ENCODE assay signal across 9 mouse cellular contexts in the genomic region with DNA sequence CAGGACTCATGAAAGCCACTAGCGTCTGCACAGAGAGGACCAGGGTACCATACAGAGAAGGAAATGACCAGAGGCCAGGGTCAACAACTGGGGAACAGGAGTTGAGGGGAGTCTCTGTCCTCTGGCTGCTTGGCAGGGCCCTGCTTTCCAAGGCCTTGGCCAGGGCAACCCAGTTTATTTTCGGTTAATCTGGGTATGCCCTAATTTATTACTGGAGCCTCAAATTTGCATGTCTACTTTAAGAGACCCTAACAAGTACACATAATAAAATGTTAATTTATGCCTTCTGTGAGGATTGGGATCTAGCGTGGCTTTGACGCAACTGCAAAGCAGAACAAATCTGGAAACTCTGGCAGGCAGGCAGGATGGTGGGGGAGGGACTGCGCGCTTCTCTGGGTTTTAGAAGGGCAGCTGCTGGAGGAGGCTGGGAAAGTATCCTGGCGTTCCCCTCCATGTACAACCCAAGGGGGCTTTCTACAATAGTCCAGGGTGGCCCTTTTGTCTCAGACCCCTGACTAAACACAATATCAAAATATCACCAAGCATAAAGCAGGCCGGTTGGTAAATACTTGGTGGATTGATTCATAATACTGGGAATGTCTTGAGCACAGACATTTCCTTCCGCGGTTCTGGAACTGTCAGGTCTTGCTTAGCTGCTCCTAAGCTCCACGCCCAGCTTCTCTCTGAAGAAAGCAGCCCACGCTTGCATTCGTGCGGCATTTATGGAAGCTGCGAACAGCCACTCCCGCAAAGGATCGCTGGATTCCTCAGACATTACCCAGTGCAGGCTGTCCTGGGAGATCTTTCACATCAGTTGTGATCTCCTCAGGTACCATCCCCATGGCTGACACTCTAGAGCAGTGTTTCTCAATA.
DNase-seq lines count a peak whose midpoint lies in the region; ATAC-seq lines count a peak whose summit lies in the region.
"Had no signal": no experiment of that assay in that cellular context is flagged by ENCODE, and none has a peak within 500 bp of the region (broad histone marks: within the 10 kb centered on the region; RNA-seq: fewer than 3 reads in every experiment).

No protein-coding gene starts in this region.

- H3K36me3 ChIP-seq in embryonic facial prominence, embryonic 15.5 days, result no peaks in the 10 kb centered on the region
- H3K36me3 ChIP-seq in midbrain, embryonic 11.5 days (ENCODE audit: control insufficient read depth, insufficient read depth, low read length), result no peaks in the 10 kb centered on the region
- H3K36me3 ChIP-seq: liver, embryonic 13.5 days had no signal

- no peaks in the 10 kb centered on the region for H3K27me3 ChIP-seq in embryonic facial prominence, embryonic 15.5 days
- no peaks in the 10 kb centered on the region for H3K27me3 ChIP-seq in midbrain, embryonic 11.5 days (ENCODE audit: control insufficient read depth, insufficient read depth, low read length)
- H3K27me3 ChIP-seq: liver, embryonic 13.5 days had no signal

- H3K9ac ChIP-seq in embryonic facial prominence, embryonic 15.5 days, result no peak overlapping the region
- H3K9ac ChIP-seq in midbrain, embryonic 11.5 days (ENCODE audit: low read length), result no peak overlapping the region
- H3K9ac ChIP-seq: liver, embryonic 13.5 days had no signal

- H3K4me2 ChIP-seq in embryonic facial prominence, embryonic 15.5 days (replicated peaks), result peak overlapping the region; percentile 4; the same call in 1 of the 2 replicates
- no peak overlapping the region for H3K4me2 ChIP-seq in midbrain, embryonic 11.5 days
- H3K4me2 ChIP-seq: liver, embryonic 13.5 days had no signal

- ATAC-seq in embryonic facial prominence, embryonic 15.5 days (ENCODE audit: insufficient number of reproducible peaks, low FRiP score, low TSS enrichment, low read depth), result peak; percentile 57; the same call in 1 of the 2 replicates
- ATAC-seq in midbrain, embryonic 11.5 days (ENCODE audit: low FRiP score), result peak; percentile 68

- H3K9me3 ChIP-seq in embryonic facial prominence, embryonic 15.5 days (replicated peaks), result no peaks in the 10 kb centered on the region
- H3K9me3 ChIP-seq in midbrain, embryonic 11.5 days (ENCODE audit: control insufficient read depth, low read length), result no peaks in the 10 kb centered on the region
- H3K9me3 ChIP-seq: liver, embryonic 13.5 days had no signal

- peaks cover 5% of the 10 kb centered on the region; the same call in 1 of the 2 replicates for H3K4me1 ChIP-seq in embryonic facial prominence, embryonic 15.5 days
- H3K4me1 ChIP-seq in midbrain, embryonic 11.5 days (ENCODE audit: control insufficient read depth, insufficient read depth, low read length), result 0 out of 2 replicates have a peak, but pooled peaks cover 8% of the 10 kb centered on the region
- H3K4me1 ChIP-seq: liver, embryonic 13.5 days had no signal

- WGBS in embryonic facial prominence, embryonic 15.5 days, result 60% methylated on average over 17 of the region's 17 CpGs
- WGBS in midbrain, embryonic 11.5 days, result 67% methylated on average over 17 of the region's 17 CpGs

- H3K4me3 ChIP-seq in embryonic facial prominence, embryonic 15.5 days (replicated peaks), result no peak overlapping the region
- no peak overlapping the region for H3K4me3 ChIP-seq in midbrain, embryonic 11.5 days (ENCODE audit: low read depth, low read length)
- H3K4me3 ChIP-seq: liver, embryonic 13.5 days had no signal

- peak; percentile 25 to 41 for DNase-seq in cerebellum, postnatal 14 days
- no peak for DNase-seq in cerebellum, adult 11-12 months
- peak; percentile 75 for DNase-seq in kidney, postnatal 10 days
- no peak for DNase-seq in midbrain, embryonic 11.5 days (ENCODE audit: low spot score, missing footprints)
- DNase-seq in thymus, postnatal 4 days, result no peak
- DNase-seq in spleen, adult 12 weeks (ENCODE audit: low spot score), result no peak
- DNase-seq in thymus, postnatal 10 days (ENCODE audit: low spot score in 2 of 2), result no peak
- DNase-seq: liver, embryonic 13.5 days had no signal

- no peak overlapping the region for H3K27ac ChIP-seq in embryonic facial prominence, embryonic 15.5 days (replicated peaks)
- no peak overlapping the region for H3K27ac ChIP-seq in midbrain, embryonic 11.5 days (ENCODE audit: low read depth, low read length)
- H3K27ac ChIP-seq: liver, embryonic 13.5 days had no signal

Comparison
In these comparisons a context has a peak if more than half of its experiments do, and no peak if none do; other contexts are left out.
1. DNase-seq: peak in cerebellum, postnatal 14 days (2 of 2) and kidney, postnatal 10 days (single experiment); none in cerebellum, adult 11-12 months (single experiment), midbrain, embryonic 11.5 days (single experiment), thymus, postnatal 4 days (single experiment), spleen, adult 12 weeks (single experiment) and thymus, postnatal 10 days (0 of 2).